Mouse (Mus musculus) forebrain, embryonic 12.5 days (tissue): ENCODE data around the gene Otulin. TPM values are rescaled to one million over a fixed set of nuclear protein-coding genes. Genes with fewer than 3 reads are reported as not detected.

Experiments used
- ATAC-seq: fragments of 200-750 bp; cut with Nextera tagmentation; 2 replicates; pipeline ENCODE4 v1.8.0; 2017; ENCODE audit warnings: moderate TSS enrichment; ENCODE audit not compliant: low FRiP score
- H3K27ac ChIP-seq: fragments of 300-500 bp; sonication (generic); 2 replicates; pipeline ENCODE4 v1.5.1; 2016; ENCODE audit warnings: mild to moderate bottlenecking
- H3K27me3 ChIP-seq: fragments of 300-500 bp; sonication (generic); 2 replicates; pipeline ENCODE4 v1.6.1; 2016; ENCODE audit warnings: mild to moderate bottlenecking
- H3K36me3 ChIP-seq: fragments of 300-500 bp; sonication (generic); replicated peaks from 2 replicates; pipeline ENCODE4 v1.6.1; 2016; ENCODE audit warnings: mild to moderate bottlenecking
- H3K4me1 ChIP-seq: fragments of 300-500 bp; sonication (generic); 2 replicates; pipeline ENCODE4 v1.6.1; 2016
- H3K4me2 ChIP-seq: fragments of 300-500 bp; sonication (generic); 2 replicates; pipeline ENCODE4 v1.6.1; 2016; ENCODE audit warnings: mild to moderate bottlenecking, moderate library complexity
- H3K4me3 ChIP-seq: fragments of 300-500 bp; sonication (generic); replicated peaks from 2 replicates; pipeline ENCODE4 v1.5.1; 2016; ENCODE audit warnings: mild to moderate bottlenecking
- H3K9ac ChIP-seq: fragments of 300-500 bp; sonication (generic); 2 replicates; pipeline ENCODE4 v1.6.1; 2016; ENCODE audit warnings: mild to moderate bottlenecking
- H3K9me3 ChIP-seq: fragments of 300-500 bp; sonication (generic); 2 replicates; pipeline ENCODE4 v1.6.1; 2016
- WGBS: fragments of 180-500 bp; shearing (Covaris S2); methylation state at CpG from one replicate; pipeline ENCODE4 v1.1.7; 2016; 5-methylcytosine and 5-hydroxymethylcytosine counted together
- polyA plus RNA-seq: library from polyadenylated mRNA; unstranded; fragments of >200 nt; fragmentation: Nextera tagmentation; extraction: Ambion mirVana; gene quantifications from 2 replicates; pipeline ENCODE4 v1.2.1, GENCODE M21; 2016

Gene Otulin
- polyA plus RNA-seq, 1 experiment from 2014 or later, result 32.7 TPM

GRCm38 (mm10) chr15:27530023-27530422, 100.5 kb downstream of the Otulin start:
- Histone ChIP-seq H3K36me3 (no peaks in the 10 kb centered on the region), H3K9me3 (no peaks in the 10 kb centered on the region), H3K9ac (no peak overlapping the region), H3K27me3 (no peaks in the 10 kb centered on the region), H3K4me3 (no peak overlapping the region), H3K4me1 (no peaks in the 10 kb centered on the region), H3K4me2 (no peak overlapping the region), H3K27ac (no peak overlapping the region)
- WGBS, result 52% methylated on average over 4 of the region's 4 CpGs
- ATAC-seq, result no peak

- Histone ChIP-seq H3K4me1 (no peaks in the 10 kb centered on the region), H3K9me3 (no peaks in the 10 kb centered on the region), H3K9ac (no peak overlapping the region), H3K4me3 (no peak overlapping the region), H3K4me2 (no peak overlapping the region), H3K27me3 (no peaks in the 10 kb centered on the region), H3K36me3 (no peaks in the 10 kb centered on the region), H3K27ac (no peak overlapping the region)
- ATAC-seq, result no peak
- WGBS, result 92% methylated on average over 4 of the region's 4 CpGs
These were observed 101.6 kb downstream of the Otulin start for GRCm38 (mm10) chr15:27528896-27529295.

- no peak for ATAC-seq
- no peak overlapping the region for H3K4me2 ChIP-seq
- no peaks in the 10 kb centered on the region for H3K36me3 ChIP-seq
- WGBS, result 89% methylated on average over 12 of the region's 12 CpGs
- no peak overlapping the region for H3K4me3 ChIP-seq
- H3K9me3 ChIP-seq, result no peaks in the 10 kb centered on the region
- no peaks in the 10 kb centered on the region for H3K4me1 ChIP-seq
- H3K27ac ChIP-seq, result no peak overlapping the region
- no peak overlapping the region for H3K9ac ChIP-seq
- no peaks in the 10 kb centered on the region for H3K27me3 ChIP-seq
These were observed 105.1 kb downstream of the Otulin start for GRCm38 (mm10) chr15:27525233-27526005.

- no peak for ATAC-seq
- no peak overlapping the region for H3K27ac ChIP-seq
- H3K9ac ChIP-seq, result no peak overlapping the region
- no peak overlapping the region for H3K4me3 ChIP-seq
- no peak overlapping the region for H3K4me2 ChIP-seq
- WGBS, result 95% methylated on average over 7 of the region's 7 CpGs
- H3K27me3 ChIP-seq, result no peaks in the 10 kb centered on the region
- H3K4me1 ChIP-seq, result peaks cover 5% of the 10 kb centered on the region
- no peaks in the 10 kb centered on the region for H3K36me3 ChIP-seq
- no peaks in the 10 kb centered on the region for H3K9me3 ChIP-seq
These were observed 110.6 kb downstream of the Otulin start for GRCm38 (mm10) chr15:27519857-27520256.

- no peak for ATAC-seq
- Histone ChIP-seq H3K36me3 (no peaks in the 10 kb centered on the region), H3K9me3 (no peaks in the 10 kb centered on the region), H3K27ac (no peak overlapping the region), H3K4me2 (no peak overlapping the region), H3K27me3 (no peaks in the 10 kb centered on the region), H3K4me3 (no peak overlapping the region), H3K9ac (no peak overlapping the region), H3K4me1 (peaks cover 11% of the 10 kb centered on the region)
- WGBS, result 83% methylated on average over 8 of the region's 8 CpGs
These were observed 112.5 kb downstream of the Otulin start for GRCm38 (mm10) chr15:27518026-27518425.

- H3K4me2 ChIP-seq, result no peak overlapping the region
- H3K36me3 ChIP-seq, result no peaks in the 10 kb centered on the region
- no peak overlapping the region for H3K9ac ChIP-seq
- H3K27me3 ChIP-seq, result no peaks in the 10 kb centered on the region
- H3K4me3 ChIP-seq, result no peak overlapping the region
- H3K27ac ChIP-seq, result no peak overlapping the region
- no peak for ATAC-seq
- no peaks in the 10 kb centered on the region for H3K9me3 ChIP-seq
- WGBS, result 16% methylated on average over 1 of the region's 1 CpGs
- peaks cover 11% of the 10 kb centered on the region for H3K4me1 ChIP-seq
These were observed 113.6 kb downstream of the Otulin start for GRCm38 (mm10) chr15:27516927-27517326.

- Histone ChIP-seq H3K27ac (no peak overlapping the region), H3K9ac (no peak overlapping the region), H3K4me2 (no peak overlapping the region), H3K27me3 (no peaks in the 10 kb centered on the region), H3K9me3 (no peaks in the 10 kb centered on the region), H3K4me1 (peaks cover 18% of the 10 kb centered on the region), H3K4me3 (no peak overlapping the region), H3K36me3 (no peaks in the 10 kb centered on the region)
- no peak for ATAC-seq
- 94% methylated on average over 17 of the region's 17 CpGs for whole genome bisulfite sequencing
These were observed 121.5 kb downstream of the Otulin start for GRCm38 (mm10) chr15:27508982-27509381.

GRCm38 (mm10) chr15:27508169-27508568, 122.3 kb downstream of the Otulin start:
- Histone ChIP-seq H3K9me3 (no peaks in the 10 kb centered on the region), H3K4me3 (no peak overlapping the region), H3K4me1 (peaks cover 12% of the 10 kb centered on the region), H3K4me2 (no peak overlapping the region), H3K9ac (no peak overlapping the region), H3K27ac (no peak overlapping the region), H3K27me3 (no peaks in the 10 kb centered on the region), H3K36me3 (no peaks in the 10 kb centered on the region)
- ATAC-seq, result no peak
- 93% methylated on average over 7 of the region's 7 CpGs for WGBS

- Histone ChIP-seq H3K4me1 (peaks cover 11% of the 10 kb centered on the region), H3K9me3 (no peaks in the 10 kb centered on the region), H3K4me3 (no peak overlapping the region), H3K9ac (no peak overlapping the region), H3K27me3 (no peaks in the 10 kb centered on the region), H3K27ac (no peak overlapping the region), H3K36me3 (no peaks in the 10 kb centered on the region), H3K4me2 (no peak overlapping the region)
- WGBS, result 92% methylated on average over 15 of the region's 15 CpGs
- ATAC-seq, result no peak
These were observed 123.4 kb downstream of the Otulin start for GRCm38 (mm10) chr15:27506893-27507596.

GRCm38 (mm10) chr15:27506127-27506886, 124.2 kb downstream of the Otulin start:
- ATAC-seq, result no peak
- Histone ChIP-seq H3K36me3 (no peaks in the 10 kb centered on the region), H3K9ac (no peak overlapping the region), H3K27ac (no peak overlapping the region), H3K4me3 (no peak overlapping the region), H3K9me3 (no peaks in the 10 kb centered on the region), H3K4me2 (no peak overlapping the region), H3K27me3 (no peaks in the 10 kb centered on the region), H3K4me1 (peaks cover 11% of the 10 kb centered on the region)
- WGBS, result 71% methylated on average over 5 of the region's 5 CpGs

GRCm38 (mm10) chr15:27503801-27504730, 126.4 kb downstream of the Otulin start:
- no peaks in the 10 kb centered on the region for H3K27me3 ChIP-seq
- H3K9me3 ChIP-seq, result no peaks in the 10 kb centered on the region
- H3K4me1 ChIP-seq, result peaks cover 11% of the 10 kb centered on the region
- H3K27ac ChIP-seq, result no peak overlapping the region
- no peak overlapping the region for H3K9ac ChIP-seq
- H3K36me3 ChIP-seq, result no peaks in the 10 kb centered on the region
- 89% methylated on average over 20 of the region's 20 CpGs for WGBS
- no peak for ATAC-seq
- H3K4me2 ChIP-seq, result no peak overlapping the region
- H3K4me3 ChIP-seq, result no peak overlapping the region
